Mouse (Mus musculus): Measurements from ENCODE around the gene Kifc3.
A peak's percentile ranks its signal among the peaks of the same experiment; 100 is the strongest.

Kifc3 gene

GRCm38 (mm10) chr8:95130966-95131537 is 71.6 kb downstream of the Kifc3 start:
- peak; percentile 53 for DNase-seq

DNA sequence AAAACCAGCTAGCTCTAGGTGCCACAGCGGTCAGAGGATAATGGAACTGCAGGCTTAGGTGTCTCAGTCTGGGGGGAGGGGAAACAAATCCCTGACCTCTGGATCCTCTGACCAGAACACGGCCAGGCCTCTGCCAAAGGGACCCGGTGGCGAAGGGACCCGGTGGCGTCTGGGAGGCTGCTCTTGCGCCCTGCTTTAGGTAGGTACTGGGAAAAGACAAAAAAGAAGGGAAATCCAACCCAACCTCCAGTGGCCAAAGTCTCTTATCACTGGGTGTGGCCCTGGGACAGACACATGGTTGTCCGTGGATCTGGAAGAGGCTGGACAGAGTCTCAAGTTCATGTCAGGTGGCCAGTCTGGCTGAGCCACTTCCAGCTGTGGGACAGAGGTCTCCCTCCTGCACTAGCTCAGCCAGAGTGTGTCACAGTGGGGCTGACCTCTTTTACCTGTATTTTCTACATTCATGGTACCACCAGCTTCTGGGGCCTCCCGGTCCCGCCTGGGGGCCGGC is 73.8 kb downstream of the Kifc3 start:
- no peak for DNase-seq

GRCm38 (mm10) chr8:95127658-95128057 is 75.0 kb downstream of the Kifc3 start:
- DNase-seq = peak; percentile 27

- no peak for DNase-seq
These were observed 76.1 kb downstream of the Kifc3 start for GRCm38 (mm10) chr8:95126497-95126896.

DNA sequence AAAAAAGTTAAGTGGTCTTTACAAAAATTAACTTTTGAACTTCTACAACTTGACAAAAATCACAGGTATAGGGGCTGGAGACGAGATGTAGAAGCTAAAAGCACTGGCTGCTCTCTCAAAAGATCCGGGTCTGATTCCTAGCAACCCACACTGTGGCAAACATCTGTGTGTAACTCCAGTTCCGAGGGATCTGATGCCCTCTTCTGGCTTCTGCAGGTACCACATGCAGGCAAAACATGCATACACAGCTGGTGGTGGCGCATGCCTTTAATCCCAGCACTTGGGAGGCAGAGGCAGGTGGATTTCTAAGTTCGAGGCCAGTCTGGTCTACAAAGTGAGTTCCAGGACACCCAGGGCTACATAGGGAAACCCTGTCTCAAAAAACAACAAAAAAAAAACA is 79.2 kb downstream of the Kifc3 start:
- no peak for DNase-seq

DNA sequence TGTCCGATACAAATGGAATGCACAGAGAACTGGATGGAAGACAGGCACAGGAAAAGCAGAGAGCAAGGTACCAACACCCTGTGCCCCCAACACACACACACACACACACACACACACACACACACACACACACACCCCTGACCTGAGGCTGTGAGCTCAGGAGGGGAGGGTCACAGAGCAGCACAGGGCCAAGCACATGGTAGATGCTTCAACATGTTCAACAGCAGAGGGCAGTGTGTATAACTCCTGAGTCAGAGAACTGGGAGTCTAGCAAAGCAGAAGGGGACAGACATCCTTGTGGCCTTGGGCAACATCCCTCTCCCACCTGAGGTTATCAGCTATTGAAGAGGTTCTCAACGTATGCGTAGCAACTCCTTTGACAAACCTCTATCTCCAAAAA is 88.9 kb downstream of the Kifc3 start:
- DNase-seq = peak; percentile 59

GRCm38 (mm10) chr8:95113108-95113507 is 89.5 kb downstream of the Kifc3 start:
- DNase-seq = no peak

GRCm38 (mm10) chr8:95112594-95112993 is 90.0 kb downstream of the Kifc3 start:
- no peak for DNase-seq

DNA sequence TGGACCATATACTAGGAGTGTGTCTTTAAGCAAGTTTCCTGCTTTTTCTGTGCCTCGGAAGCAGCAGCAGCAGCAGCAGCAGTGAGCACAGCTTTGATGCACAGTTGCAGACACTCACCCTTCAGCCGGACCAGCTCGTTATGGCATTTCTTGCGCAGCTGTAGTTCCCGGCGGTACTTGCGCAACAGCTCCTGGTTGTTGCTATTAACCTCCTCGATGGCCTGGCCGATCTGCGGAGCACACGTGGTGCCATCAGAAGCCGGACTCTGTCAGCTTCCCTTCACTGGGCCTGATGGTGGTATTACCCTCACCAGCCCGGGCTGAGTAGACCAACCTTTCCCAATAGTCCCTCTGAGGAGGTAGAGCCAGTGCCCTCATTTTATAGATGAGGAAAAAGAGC is 95.3 kb downstream of the Kifc3 start:
- DNase-seq = peak; percentile 23

GRCm38 (mm10) chr8:95101972-95102371 is 100.6 kb downstream of the Kifc3 start:
- no peak for DNase-seq

GRCm38 (mm10) chr8:95099009-95099408 is 103.6 kb downstream of the Kifc3 start:
- DNase-seq = peak; percentile 79

GRCm38 (mm10) chr8:95093574-95093973 is 109.0 kb downstream of the Kifc3 start:
- DNase-seq = peak; percentile 14

- no peak for DNase-seq
These were observed 117.0 kb downstream of the Kifc3 start for GRCm38 (mm10) chr8:95085432-95086141.

GRCm38 (mm10) chr8:95084744-95085431 is 117.7 kb downstream of the Kifc3 start:
- no peak for DNase-seq

- no peak for DNase-seq
These were observed 118.4 kb downstream of the Kifc3 start for GRCm38 (mm10) chr8:95084261-95084660.

DNA sequence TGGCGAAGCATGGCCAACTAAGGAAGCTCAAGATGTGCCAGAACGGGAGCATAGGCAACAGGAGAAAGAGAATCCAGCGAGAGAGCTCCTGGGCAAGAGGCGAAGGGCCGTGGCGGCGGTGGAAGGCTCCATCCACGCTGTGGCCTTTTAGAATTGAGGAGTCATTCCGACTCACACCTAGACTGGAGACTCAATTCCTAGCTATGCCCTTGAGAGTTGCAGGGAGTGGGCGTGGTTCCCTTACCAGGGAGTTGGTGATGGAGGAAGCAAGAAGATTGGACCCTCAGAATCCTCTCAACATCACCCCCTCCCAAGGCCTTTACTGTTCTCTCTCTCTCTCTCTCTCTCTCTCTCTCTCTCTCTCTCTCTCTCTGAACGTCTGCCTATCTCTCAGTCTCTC is 121.0 kb downstream of the Kifc3 start:
- no peak for DNase-seq

DNA sequence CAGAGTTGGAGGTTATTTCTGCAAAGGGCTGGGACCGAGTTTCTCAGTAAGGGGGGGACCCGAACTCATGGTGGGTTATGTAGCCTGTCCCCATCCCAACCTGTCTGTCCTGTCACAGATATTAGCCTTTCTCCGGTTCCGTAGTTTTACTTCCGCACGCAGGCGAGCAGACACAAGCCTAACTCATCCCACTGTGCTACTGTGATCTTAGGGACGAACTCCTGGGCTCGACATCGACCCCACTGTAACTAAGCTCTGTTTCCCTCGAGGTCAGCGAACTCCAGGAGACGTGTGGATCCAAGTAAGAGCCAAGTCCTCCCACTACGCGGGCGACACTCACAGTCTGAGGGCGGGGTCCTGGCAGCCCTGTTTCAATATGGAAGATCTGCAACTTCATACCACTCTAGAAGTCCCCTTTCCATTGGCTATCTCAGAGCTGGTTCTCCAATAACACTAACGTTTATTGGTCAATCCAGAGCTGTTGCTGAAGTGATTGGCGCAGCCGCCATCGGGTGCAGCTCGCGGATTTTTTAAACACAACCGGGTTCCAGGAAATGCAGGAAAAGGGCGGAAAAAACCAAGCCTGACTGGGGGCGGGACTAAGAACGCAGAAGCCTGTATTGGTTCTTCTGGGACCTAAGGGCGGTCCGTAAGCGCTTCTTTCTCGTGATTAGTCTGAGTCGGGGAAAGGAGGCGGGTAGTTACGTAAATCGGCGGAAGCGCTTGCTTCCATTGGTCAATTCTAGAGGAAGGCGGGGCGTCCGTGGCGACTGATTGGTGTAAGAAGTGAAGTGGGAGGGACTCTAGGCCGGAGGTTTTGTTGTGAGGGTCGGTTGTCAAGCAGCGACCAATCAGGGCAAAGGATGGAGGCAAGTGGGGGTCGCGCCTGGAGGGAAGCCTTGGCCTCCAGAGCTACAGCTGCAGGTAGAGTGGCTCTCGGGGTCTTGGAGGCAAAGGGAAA is 122.0 kb downstream of the Kifc3 start, which contains the start of gene Katnb1:
Gene Katnb1 (plus strand): TSS at position 806 of the 961 bp plus-strand sequence.
- peak; percentile 100 for DNase-seq

GRCm38 (mm10) chr8:95079305-95079704 is 123.3 kb downstream of the Kifc3 start:
- DNase-seq = no peak

- DNase-seq = no peak
These were observed 124.6 kb downstream of the Kifc3 start for GRCm38 (mm10) chr8:95078055-95078454.

DNA sequence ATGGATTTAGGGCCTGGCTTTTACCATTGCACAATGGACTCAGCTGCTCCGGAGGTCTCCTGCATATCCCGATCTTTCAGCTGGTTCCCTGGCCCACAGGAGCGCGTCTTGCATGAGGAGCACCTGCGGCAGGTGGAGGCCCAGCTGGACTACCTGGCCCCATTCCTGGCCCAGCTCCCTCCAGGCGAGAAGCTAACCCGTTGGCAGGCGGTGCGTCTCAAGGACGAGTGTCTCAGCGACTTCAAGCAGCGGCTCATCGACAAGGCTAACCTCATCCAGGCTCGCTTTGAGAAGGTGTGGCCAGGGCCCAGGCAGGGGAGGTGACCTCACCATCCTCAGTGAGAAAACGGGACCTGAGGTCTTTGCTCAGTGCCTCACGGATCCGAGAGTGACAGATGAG is 126.5 kb downstream of the Kifc3 start:
- no peak for DNase-seq

- no peak for DNase-seq
These were observed 127.1 kb downstream of the Kifc3 start for GRCm38 (mm10) chr8:95075504-95075903.

- peak; percentile 81 for DNase-seq
These were observed 135.0 kb downstream of the Kifc3 start for GRCm38 (mm10) chr8:95067582-95067981.

GRCm38 (mm10) chr8:95064531-95064930 is 138.1 kb downstream of the Kifc3 start:
- DNase-seq = no peak

Measured in lung, postnatal 36 days (tissue).